Mouse (Mus musculus): ENCODE measurements at regions not wholly inside any gene's neighbourhood (a gene's known extent, or its start where the extent isn't known, plus 50 kb on each side); places are given as distances from the start of the nearest gene placed in this dataset.
A peak's percentile ranks its signal among the peaks of the same experiment; 100 is the strongest.

GRCm38 (mm10) chr9:24956566-24956965 lies 132.7 kb upstream of the Gm10181 start:
- no peak for DNase-seq (ENCODE audit: low spot score)
- 35% methylated on average over 7 of the region's 7 CpGs for WGBS
- H3K4me2 ChIP-seq (ENCODE audit: low read depth, low read length), result no peak overlapping the region

GRCm38 (mm10) chr9:24963290-24963689 lies 125.9 kb upstream of the Gm10181 start:
- 86% methylated on average over 1 of the region's 1 CpGs for WGBS

More at GRCm38 (mm10) chr9:24956566-24956965, 132.7 kb upstream of the Gm10181 start:
- Histone ChIP-seq H3K9me3 (replicated peaks; ENCODE audit: control insufficient read depth, low read length) (no peaks in the 10 kb centered on the region), H3K27ac (replicated peaks; ENCODE audit: low read depth, low read length) (no peak overlapping the region), H3K36me3 (replicated peaks; ENCODE audit: control insufficient read depth, insufficient read depth, low read depth, low read length) (no peaks in the 10 kb centered on the region), H3K9ac (replicated peaks; ENCODE audit: low read length) (no peak overlapping the region), H3K4me1 (ENCODE audit: control insufficient read depth, insufficient read depth, low read length) (no peaks in the 10 kb centered on the region), H3K27me3 (ENCODE audit: control insufficient read depth, insufficient read depth, low read length) (no peaks in the 10 kb centered on the region), H3K4me3 (ENCODE audit: low read depth, low read length) (no peak overlapping the region)
- ATAC-seq (replicated peaks; ENCODE audit: insufficient number of reproducible peaks, low FRiP score, low TSS enrichment, low read depth), result no peak

DNA sequence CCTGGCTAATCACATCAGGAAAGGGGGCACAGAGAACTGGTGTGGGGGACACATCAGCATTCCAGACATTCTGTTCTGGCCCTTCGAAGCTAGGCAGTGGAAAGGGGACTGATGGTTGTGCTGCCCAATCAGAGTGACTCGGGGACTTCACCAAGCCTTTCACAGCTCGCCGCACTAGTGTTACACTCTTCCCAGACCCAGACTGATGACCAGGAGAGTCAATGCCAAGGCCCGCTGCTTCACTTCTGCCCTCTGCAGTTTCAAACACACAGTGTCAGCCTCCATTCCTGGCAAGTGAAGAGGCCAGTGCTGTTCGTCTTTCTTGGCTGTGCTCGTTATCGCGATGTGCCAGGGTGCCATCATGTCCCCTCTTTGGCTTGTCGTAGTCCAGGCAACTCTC lies 121.7 kb upstream of the Gm10181 start:
- H3K9me3 ChIP-seq (replicated peaks; ENCODE audit: control insufficient read depth, low read length), result no peaks in the 10 kb centered on the region
- ATAC-seq (replicated peaks; ENCODE audit: insufficient number of reproducible peaks, low FRiP score, low TSS enrichment, low read depth) (peak; percentile 72), DNase-seq (ENCODE audit: low spot score) (no peak)
- H3K4me1 ChIP-seq (ENCODE audit: control insufficient read depth, insufficient read depth, low read length), result no peaks in the 10 kb centered on the region
- no peak overlapping the region for H3K9ac ChIP-seq (replicated peaks; ENCODE audit: low read length)
- H3K36me3 ChIP-seq (replicated peaks; ENCODE audit: control insufficient read depth, insufficient read depth, low read depth, low read length), result no peaks in the 10 kb centered on the region
- no peak overlapping the region for H3K4me3 ChIP-seq (ENCODE audit: low read depth, low read length)
- no peak overlapping the region for H3K4me2 ChIP-seq (ENCODE audit: low read depth, low read length)
- no peaks in the 10 kb centered on the region for H3K27me3 ChIP-seq (ENCODE audit: control insufficient read depth, insufficient read depth, low read length)
- H3K27ac ChIP-seq (replicated peaks; ENCODE audit: low read depth, low read length), result no peak overlapping the region
- 66% methylated on average over 10 of the region's 10 CpGs for WGBS

More at GRCm38 (mm10) chr9:24963290-24963689, 125.9 kb upstream of the Gm10181 start:
- ATAC-seq (replicated peaks; ENCODE audit: insufficient number of reproducible peaks, low FRiP score, low TSS enrichment, low read depth), result no peak
- Histone ChIP-seq H3K9ac (replicated peaks; ENCODE audit: low read length) (no peak overlapping the region), H3K27ac (replicated peaks; ENCODE audit: low read depth, low read length) (no peak overlapping the region), H3K4me2 (ENCODE audit: low read depth, low read length) (no peak overlapping the region), H3K4me3 (ENCODE audit: low read depth, low read length) (no peak overlapping the region), H3K27me3 (ENCODE audit: control insufficient read depth, insufficient read depth, low read length) (no peaks in the 10 kb centered on the region), H3K4me1 (ENCODE audit: control insufficient read depth, insufficient read depth, low read length) (no peaks in the 10 kb centered on the region), H3K9me3 (replicated peaks; ENCODE audit: control insufficient read depth, low read length) (no peaks in the 10 kb centered on the region), H3K36me3 (replicated peaks; ENCODE audit: control insufficient read depth, insufficient read depth, low read depth, low read length) (no peaks in the 10 kb centered on the region)
- no peak for DNase-seq (ENCODE audit: low spot score)

DNA sequence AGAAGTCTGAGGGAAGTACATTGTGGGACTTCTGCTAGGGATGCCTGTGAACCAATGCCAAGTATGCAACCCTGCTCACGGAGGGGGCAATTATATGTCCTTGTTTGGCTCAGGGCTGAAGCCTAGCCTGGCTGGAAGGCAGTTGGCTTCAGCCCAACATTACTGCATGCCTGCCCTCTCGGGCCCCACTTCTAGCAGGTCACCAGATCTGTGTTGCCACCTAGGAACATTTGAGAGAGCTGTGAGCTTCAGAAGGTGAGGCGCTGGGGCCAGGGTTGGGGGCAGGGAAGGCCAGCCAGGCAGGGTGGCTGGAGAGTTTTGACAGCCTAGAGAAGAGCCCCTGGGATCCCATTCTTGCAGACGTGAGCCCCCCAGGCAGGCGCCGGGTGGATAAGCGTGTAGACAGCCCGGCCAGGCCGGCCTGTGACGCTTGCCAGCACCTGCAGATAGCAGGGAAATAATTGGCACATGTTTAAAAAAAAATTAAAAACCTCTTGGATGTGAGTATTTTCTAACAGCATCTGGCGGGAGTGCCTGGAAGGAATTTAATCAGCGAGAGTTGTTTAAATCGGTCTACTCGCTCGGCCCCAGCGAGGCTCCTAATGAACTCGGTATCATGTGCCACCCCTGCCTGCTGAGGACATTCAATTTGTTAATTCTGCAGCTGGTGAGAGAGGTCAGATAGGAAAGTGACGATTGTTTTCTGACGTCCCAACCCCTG lies 115.0 kb upstream of the Gm10181 start:
- Histone ChIP-seq H3K36me3 (replicated peaks; ENCODE audit: control insufficient read depth, insufficient read depth, low read depth, low read length) (no peaks in the 10 kb centered on the region), H3K4me2 (ENCODE audit: low read depth, low read length) (peak overlapping the region; percentile 28; the same call in 1 of the 2 replicates), H3K27me3 (ENCODE audit: control insufficient read depth, insufficient read depth, low read length) (no peaks in the 10 kb centered on the region), H3K9ac (replicated peaks; ENCODE audit: low read length) (no peak overlapping the region), H3K4me3 (ENCODE audit: low read depth, low read length) (no peak overlapping the region), H3K4me1 (ENCODE audit: control insufficient read depth, insufficient read depth, low read length) (no peaks in the 10 kb centered on the region; the same call in 1 of the 2 replicates), H3K9me3 (replicated peaks; ENCODE audit: control insufficient read depth, low read length) (no peaks in the 10 kb centered on the region), H3K27ac (replicated peaks; ENCODE audit: low read depth, low read length) (no peak overlapping the region)
- DNase-seq (ENCODE audit: low spot score), result peak; percentile 55
- 4% methylated on average over 19 of the region's 19 CpGs for WGBS
- peak; percentile 87 for ATAC-seq (replicated peaks; ENCODE audit: insufficient number of reproducible peaks, low FRiP score, low TSS enrichment, low read depth)

DNA sequence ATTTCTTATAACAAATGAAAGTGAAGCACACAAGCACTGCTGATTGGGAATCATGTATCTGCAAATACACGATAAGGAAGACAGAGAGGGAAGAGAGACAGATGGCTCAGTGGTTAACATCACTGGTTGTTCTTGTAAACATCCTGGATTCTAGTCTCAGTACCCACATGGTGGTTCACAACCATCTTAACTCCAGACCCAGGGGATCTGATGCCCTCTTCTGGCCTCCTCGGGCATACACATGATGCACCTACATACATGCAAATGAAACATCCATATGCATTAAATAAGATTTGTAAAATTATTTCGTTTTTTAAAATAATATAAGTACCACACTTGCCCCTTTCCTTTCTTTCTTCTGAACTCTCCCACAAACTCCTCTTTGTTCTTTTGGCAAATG lies 106.4 kb upstream of the Gm10181 start:
- H3K27me3 ChIP-seq (ENCODE audit: control insufficient read depth, insufficient read depth, low read length), result no peaks in the 10 kb centered on the region
- H3K4me1 ChIP-seq (ENCODE audit: control insufficient read depth, insufficient read depth, low read length), result no peaks in the 10 kb centered on the region
- H3K9ac ChIP-seq (replicated peaks; ENCODE audit: low read length), result no peak overlapping the region
- DNase-seq (ENCODE audit: low spot score) (no peak), ATAC-seq (replicated peaks; ENCODE audit: insufficient number of reproducible peaks, low FRiP score, low TSS enrichment, low read depth) (no peak)
- no peak overlapping the region for H3K4me2 ChIP-seq (ENCODE audit: low read depth, low read length)
- no peaks in the 10 kb centered on the region for H3K36me3 ChIP-seq (replicated peaks; ENCODE audit: control insufficient read depth, insufficient read depth, low read depth, low read length)
- no peaks in the 10 kb centered on the region for H3K9me3 ChIP-seq (replicated peaks; ENCODE audit: control insufficient read depth, low read length)
- 68% methylated on average over 3 of the region's 3 CpGs for WGBS
- H3K4me3 ChIP-seq (ENCODE audit: low read depth, low read length), result no peak overlapping the region
- H3K27ac ChIP-seq (replicated peaks; ENCODE audit: low read depth, low read length), result no peak overlapping the region

DNA sequence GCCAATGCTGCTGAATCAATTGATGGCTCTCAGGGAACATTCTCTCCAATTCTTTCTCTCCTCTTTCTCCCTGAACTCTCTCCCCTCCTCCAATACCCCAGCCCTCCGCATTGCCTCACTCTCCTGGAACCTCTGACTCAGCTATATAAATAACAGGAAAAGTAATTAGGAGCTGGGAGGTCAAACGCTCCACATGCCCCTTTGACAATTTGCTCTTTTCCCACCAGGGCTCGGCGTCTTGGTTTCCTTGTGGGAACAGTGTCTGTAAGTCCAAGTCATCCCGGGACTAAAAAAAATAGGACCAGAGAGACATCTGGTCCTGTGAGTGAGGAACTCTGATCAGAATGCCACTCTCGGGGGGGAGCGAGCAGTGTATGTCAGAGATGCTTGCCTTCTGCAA lies 94.7 kb upstream of the Gm10181 start:
- Histone ChIP-seq H3K4me3 (ENCODE audit: low read depth, low read length) (no peak overlapping the region), H3K9me3 (replicated peaks; ENCODE audit: control insufficient read depth, low read length) (no peaks in the 10 kb centered on the region), H3K27me3 (ENCODE audit: control insufficient read depth, insufficient read depth, low read length) (no peaks in the 10 kb centered on the region), H3K4me1 (ENCODE audit: control insufficient read depth, insufficient read depth, low read length) (no peaks in the 10 kb centered on the region), H3K36me3 (replicated peaks; ENCODE audit: control insufficient read depth, insufficient read depth, low read depth, low read length) (no peaks in the 10 kb centered on the region), H3K4me2 (ENCODE audit: low read depth, low read length) (no peak overlapping the region), H3K9ac (replicated peaks; ENCODE audit: low read length) (no peak overlapping the region), H3K27ac (replicated peaks; ENCODE audit: low read depth, low read length) (no peak overlapping the region)
- DNase-seq (ENCODE audit: low spot score) (peak; percentile 16), ATAC-seq (replicated peaks; ENCODE audit: insufficient number of reproducible peaks, low FRiP score, low TSS enrichment, low read depth) (no peak)
- 23% methylated on average over 7 of the region's 7 CpGs for WGBS

DNA sequence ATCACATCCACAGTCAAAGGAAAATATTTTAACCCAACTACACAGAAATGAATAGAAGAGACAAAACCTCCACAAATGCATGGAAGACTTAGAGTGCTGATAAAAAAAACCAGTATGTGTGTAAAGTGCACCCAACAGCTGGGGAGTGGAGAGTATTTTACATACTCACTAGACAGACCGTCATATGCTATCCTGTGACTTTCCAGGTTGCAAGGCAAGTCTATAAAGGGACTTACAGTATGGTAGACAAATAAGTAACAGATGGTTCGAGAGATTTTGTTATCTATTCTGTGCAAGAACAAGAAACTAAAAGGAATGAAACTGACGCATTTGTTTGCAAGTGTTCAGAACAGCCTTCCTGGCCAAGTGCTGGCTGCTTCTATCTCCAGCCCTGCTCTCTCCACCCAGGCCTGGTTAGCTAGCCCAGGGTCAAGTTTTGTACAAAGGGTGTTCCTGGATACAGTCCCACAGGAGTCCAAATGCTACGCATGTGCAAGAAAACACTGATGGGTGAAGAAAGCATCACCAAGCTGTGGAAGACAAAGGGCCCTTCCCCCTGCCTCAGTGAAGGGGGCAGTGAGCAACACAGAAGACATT lies 68.0 kb upstream of the Gm10181 start:
- no peaks in the 10 kb centered on the region for H3K4me1 ChIP-seq (ENCODE audit: control insufficient read depth, insufficient read depth, low read length)
- H3K27ac ChIP-seq (replicated peaks; ENCODE audit: low read depth, low read length), result no peak overlapping the region
- H3K36me3 ChIP-seq (replicated peaks; ENCODE audit: control insufficient read depth, insufficient read depth, low read depth, low read length), result no peaks in the 10 kb centered on the region
- no peaks in the 10 kb centered on the region for H3K27me3 ChIP-seq (ENCODE audit: control insufficient read depth, insufficient read depth, low read length)
- ATAC-seq (replicated peaks; ENCODE audit: insufficient number of reproducible peaks, low FRiP score, low TSS enrichment, low read depth), result no peak
- H3K9ac ChIP-seq (replicated peaks; ENCODE audit: low read length), result no peak overlapping the region
- no peak overlapping the region for H3K4me3 ChIP-seq (ENCODE audit: low read depth, low read length)
- no peak for DNase-seq (ENCODE audit: low spot score)
- H3K4me2 ChIP-seq (ENCODE audit: low read depth, low read length), result no peak overlapping the region
- H3K9me3 ChIP-seq (replicated peaks; ENCODE audit: control insufficient read depth, low read length), result no peaks in the 10 kb centered on the region
- WGBS, result 82% methylated on average over 4 of the region's 4 CpGs

- Histone ChIP-seq H3K36me3 (replicated peaks; ENCODE audit: control insufficient read depth, insufficient read depth, low read depth, low read length) (no peaks in the 10 kb centered on the region), H3K27ac (replicated peaks; ENCODE audit: low read depth, low read length) (no peak overlapping the region), H3K9me3 (replicated peaks; ENCODE audit: control insufficient read depth, low read length) (no peaks in the 10 kb centered on the region), H3K9ac (replicated peaks; ENCODE audit: low read length) (no peak overlapping the region), H3K4me2 (ENCODE audit: low read depth, low read length) (no peak overlapping the region), H3K4me3 (ENCODE audit: low read depth, low read length) (no peak overlapping the region), H3K27me3 (ENCODE audit: control insufficient read depth, insufficient read depth, low read length) (no peaks in the 10 kb centered on the region), H3K4me1 (ENCODE audit: control insufficient read depth, insufficient read depth, low read length) (no peaks in the 10 kb centered on the region)
- no peak for ATAC-seq (replicated peaks; ENCODE audit: insufficient number of reproducible peaks, low FRiP score, low TSS enrichment, low read depth)
- WGBS, result 80% methylated on average over 4 of the region's 4 CpGs
- DNase-seq (ENCODE audit: low spot score), result no peak
Measured at GRCm38 (mm10) chr9:25022439-25022838, 66.8 kb upstream of the Gm10181 start.
